Mouse (Mus musculus) spleen, adult 2 months (tissue): ENCODE data around the gene Gjb5.

Experiments
- CTCF ChIP-seq: fragments of 200-500 bp; IDR thresholded peaks from 2 replicates; pipeline ENCODE4 v1.5.1; 2011; ENCODE audit warnings: mild to moderate bottlenecking, inconsistent platforms; ENCODE audit not compliant: insufficient read depth, insufficient read length, insufficient replicate concordance; ENCODE audit errors: extremely low read depth
- POLR2A ChIP-seq: fragments of 200-500 bp; IDR thresholded peaks from 2 replicates; pipeline ENCODE4 v1.6.1; 2011; ENCODE audit warnings: low read depth, low read length, inconsistent platforms

DNA sequence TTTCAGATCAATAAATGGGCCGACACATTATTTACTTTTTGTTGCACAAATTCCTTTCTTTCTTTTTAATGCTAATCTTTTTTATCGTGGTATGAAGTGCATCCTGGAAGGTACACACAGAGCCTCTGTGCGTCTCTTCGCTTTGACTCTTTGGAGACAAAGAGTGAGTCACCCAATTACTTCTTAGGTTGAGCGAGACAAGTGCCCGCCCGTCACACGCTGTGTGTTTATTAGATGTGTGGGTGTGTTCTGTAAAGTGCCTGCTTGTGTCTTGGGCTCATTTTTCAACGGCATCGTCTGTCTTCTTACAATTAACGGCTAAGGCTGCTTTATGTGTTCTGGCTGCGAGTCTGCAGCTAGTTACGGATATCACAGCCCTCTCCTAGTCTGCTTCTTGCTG, 31.7 kb upstream of the Gjb5 start:
- TF ChIP-seq CTCF (no peak), POLR2A (no peak)
